Mouse (Mus musculus): Measurements from ENCODE around the gene Atg9b.

Gene Atg9b

GRCm38 (mm10) chr5:24348128-24348527 is 43.8 kb downstream of the Atg9b start:
- DNase-seq, result peak; percentile 87

GRCm38 (mm10) chr5:24347186-24347875 is 44.6 kb downstream of the Atg9b start:
- no peak for DNase-seq

- DNase-seq, result no peak
These were observed 45.6 kb downstream of the Atg9b start for GRCm38 (mm10) chr5:24346313-24346712.

- peak; percentile 84 for DNase-seq
These were observed 47.4 kb downstream of the Atg9b start for GRCm38 (mm10) chr5:24344477-24345051.

GRCm38 (mm10) chr5:24343977-24344436 is 47.9 kb downstream of the Atg9b start:
- peak; percentile 84 for DNase-seq

- no peak for DNase-seq
These were observed 48.6 kb downstream of the Atg9b start for GRCm38 (mm10) chr5:24343379-24343778.

GRCm38 (mm10) chr5:24342966-24343365 is 49.0 kb downstream of the Atg9b start:
- no peak for DNase-seq

- DNase-seq, result no peak
These were observed 49.6 kb downstream of the Atg9b start for GRCm38 (mm10) chr5:24342205-24342963.

- DNase-seq, result no peak
These were observed 54.1 kb downstream of the Atg9b start for GRCm38 (mm10) chr5:24337821-24338220.

- peak; percentile 71 for DNase-seq
These were observed 54.6 kb downstream of the Atg9b start for GRCm38 (mm10) chr5:24337366-24337765.

- DNase-seq, result peak; percentile 81
These were observed 55.9 kb downstream of the Atg9b start for GRCm38 (mm10) chr5:24335888-24336511.

- DNase-seq, result peak; percentile 81
These were observed 57.2 kb downstream of the Atg9b start for GRCm38 (mm10) chr5:24334749-24335148.

Measured in kidney, postnatal 10 days (tissue).